Mouse (Mus musculus) cerebral cortex, adult 2 months (tissue): ENCODE measurements around the gene Kcnf1.

Source experiments
- WGBS: fragments of 180-500 bp; shearing (Covaris S2); methylation state at CpG from one replicate; pipeline ENCODE4 v1.1.7; 2018; 5-methylcytosine and 5-hydroxymethylcytosine counted together

Kcnf1 gene

GRCm38 (mm10) chr12:17159549-17159948 is 17.1 kb downstream of the Kcnf1 start:
- 52% methylated on average over 7 of the region's 7 CpGs for WGBS

DNA sequence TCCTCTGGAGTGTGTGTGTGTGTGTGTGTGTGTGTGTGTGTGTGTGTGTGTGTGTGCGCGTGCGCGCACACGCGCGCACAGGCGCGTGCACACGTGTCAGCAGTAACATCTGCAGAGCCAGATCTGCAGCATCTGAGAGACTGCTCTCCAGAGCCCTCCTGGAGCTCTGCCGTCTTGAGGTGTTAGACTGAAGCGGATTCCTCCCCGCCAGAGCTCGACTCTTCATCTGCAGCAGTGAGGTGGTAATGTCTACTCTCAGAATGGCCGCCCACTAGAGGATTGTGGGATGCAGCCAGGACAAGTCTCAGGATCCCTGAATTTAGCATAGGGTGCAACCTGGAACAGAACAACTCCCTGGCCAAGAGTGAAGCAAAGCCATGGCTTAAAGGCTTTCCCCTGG is 19.1 kb downstream of the Kcnf1 start:
- 71% methylated on average over 15 of the region's 15 CpGs for WGBS

GRCm38 (mm10) chr12:17155781-17156180 is 20.9 kb downstream of the Kcnf1 start:
- WGBS = 44% methylated on average over 1 of the region's 1 CpGs

GRCm38 (mm10) chr12:17152840-17153239 is 23.8 kb downstream of the Kcnf1 start:
- 34% methylated on average over 7 of the region's 7 CpGs for WGBS

- WGBS = 29% methylated on average over 10 of the region's 10 CpGs
Measured at GRCm38 (mm10) chr12:17148920-17149319, 27.8 kb downstream of the Kcnf1 start.

GRCm38 (mm10) chr12:17141791-17142190 is 34.9 kb downstream of the Kcnf1 start:
- WGBS = 25% methylated on average over 2 of the region's 2 CpGs

DNA sequence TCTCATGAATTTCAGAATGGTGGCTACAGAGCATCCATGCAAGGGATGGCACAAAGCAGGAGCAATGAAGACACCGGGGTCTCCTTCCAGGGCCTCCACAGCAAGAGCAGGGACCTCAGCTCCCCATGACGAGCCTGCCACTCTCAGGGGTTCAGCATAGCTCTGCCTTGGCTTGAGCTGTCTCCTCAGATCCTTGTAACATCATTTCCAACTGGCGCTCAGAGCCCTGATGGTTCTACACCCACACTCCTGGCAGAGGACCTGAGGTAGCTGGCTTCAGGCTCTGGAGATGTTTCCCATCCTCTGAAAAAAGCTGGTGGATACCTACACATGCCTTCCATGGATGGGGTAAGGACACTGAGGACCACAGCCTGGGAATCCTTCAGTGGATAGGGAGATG is 36.3 kb downstream of the Kcnf1 start:
- WGBS = 68% methylated on average over 3 of the region's 3 CpGs

GRCm38 (mm10) chr12:17134546-17135096 is 42.1 kb downstream of the Kcnf1 start:
- WGBS = 81% methylated on average over 9 of the region's 9 CpGs

DNA sequence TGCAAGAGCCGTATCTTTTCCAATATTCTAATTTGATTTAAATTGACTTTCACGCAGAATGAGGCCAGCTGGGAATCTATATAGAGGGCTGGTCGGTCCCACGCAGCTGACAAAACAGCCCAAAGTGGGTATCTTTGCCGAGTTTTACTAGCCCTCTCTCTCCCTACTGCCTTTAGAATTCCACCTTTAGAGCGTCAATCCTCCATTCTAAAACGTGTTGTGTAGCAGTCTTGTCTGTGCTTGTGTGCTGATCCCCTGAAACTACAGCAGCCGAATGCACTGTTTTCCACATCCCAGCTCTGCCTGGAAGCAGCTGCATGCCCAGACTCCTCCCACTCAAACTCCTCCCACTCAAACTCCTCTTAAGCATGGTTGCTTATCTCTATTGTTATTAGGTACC is 44.4 kb downstream of the Kcnf1 start:
- 41% methylated on average over 8 of the region's 8 CpGs for WGBS

- 91% methylated on average over 10 of the region's 10 CpGs for WGBS
Measured at GRCm38 (mm10) chr12:17131563-17131962, 45.1 kb downstream of the Kcnf1 start.

DNA sequence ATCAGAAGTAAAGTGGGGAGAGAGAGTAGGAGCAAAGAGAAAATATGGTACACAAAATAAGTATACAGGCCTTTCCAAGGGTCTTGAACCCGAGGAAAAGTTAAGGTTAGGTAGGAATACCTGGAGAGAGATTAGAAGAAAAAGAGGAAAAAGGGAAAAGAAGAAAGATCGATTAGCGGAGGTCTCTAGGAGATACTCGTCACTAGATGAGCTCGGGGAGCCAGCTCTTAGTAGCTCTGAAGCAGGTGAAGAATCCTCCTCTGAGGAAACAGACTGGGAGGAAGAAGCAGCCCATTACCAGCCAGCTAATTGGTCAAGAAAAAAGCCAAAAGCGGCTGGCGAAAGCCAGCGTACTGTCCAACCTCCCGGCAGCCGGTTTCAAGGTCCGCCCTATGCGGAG is 53.8 kb downstream of the Kcnf1 start:
- 95% methylated on average over 11 of the region's 12 CpGs for WGBS
